Mouse (Mus musculus): ENCODE data around the gene Brca1.

DNA sequence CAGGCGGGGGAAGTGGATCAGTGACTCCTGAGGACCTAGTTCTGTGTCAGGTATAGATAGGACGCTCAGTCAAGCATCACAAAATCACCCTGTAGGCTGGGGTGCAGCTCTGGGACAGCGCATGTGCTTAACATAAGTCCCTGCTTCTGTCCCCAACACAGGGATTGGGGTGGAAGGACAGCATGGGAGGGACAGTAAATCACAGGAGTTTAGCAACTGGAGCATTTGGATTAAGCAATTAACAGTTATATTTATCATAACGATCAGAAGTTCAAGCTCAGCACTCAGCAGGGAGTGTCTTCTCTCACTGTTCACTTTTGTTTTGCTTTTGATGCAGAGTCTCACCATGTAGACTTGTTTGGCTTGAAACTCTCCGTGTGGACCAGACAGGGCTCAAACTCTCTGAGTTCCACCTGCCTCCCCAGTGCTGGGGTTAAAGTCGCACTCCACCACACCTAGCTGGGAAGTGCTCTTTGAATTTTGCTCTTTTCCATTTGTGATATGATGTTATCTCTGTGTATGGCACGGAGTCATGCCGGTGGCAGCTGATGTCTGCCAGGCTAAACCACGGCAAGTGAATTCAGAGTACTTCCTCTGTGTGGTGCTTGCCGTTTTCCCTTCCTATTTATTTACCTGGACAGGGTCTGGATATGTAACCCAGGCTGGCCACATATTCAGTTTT, 99.5 kb downstream of the Brca1 start:
- TF ChIP-seq CTCF (IDR thresholded peaks at IDR 0.05) (no peak), POLR2A (IDR thresholded peaks at IDR 0.05; ENCODE audit: insufficient read depth, low read depth, low read length) (no peak), EP300 (IDR thresholded peaks at IDR 0.05; ENCODE audit: insufficient read depth, low read depth, low read length) (no peak)

Measured in heart, adult 2 months (tissue).